Mouse (Mus musculus): ENCODE measurements around the gene Sh3d19. TPM values are rescaled to one million over a fixed set of nuclear protein-coding genes. Genes with fewer than 3 reads are reported as not detected.

Sh3d19 gene
- polyA plus RNA-seq, 1 experiment from 2014 or later = 11.0 TPM

- Histone ChIP-seq H3K4me1 (replicated peaks; ENCODE audit: control insufficient read depth, insufficient read depth, low read length) (no peaks in the 10 kb centered on the region), H3K4me3 (ENCODE audit: low read depth, low read length) (no peak overlapping the region), H3K9ac (ENCODE audit: low read length) (no peak overlapping the region), H3K27ac (ENCODE audit: low read depth, low read length) (no peak overlapping the region), H3K4me2 (ENCODE audit: low read depth, low read length, severe bottlenecking) (no peak overlapping the region), H3K9me3 (ENCODE audit: control insufficient read depth, low read length) (no peaks in the 10 kb centered on the region), H3K36me3 (ENCODE audit: control insufficient read depth, insufficient read depth, low read length) (no peaks in the 10 kb centered on the region), H3K27me3 (ENCODE audit: control insufficient read depth, insufficient read depth, low read length) (no peaks in the 10 kb centered on the region)
- 78% methylated on average over 3 of the region's 3 CpGs for WGBS
- no peak for DNase-seq (ENCODE audit: low spot score)
- no peak for ATAC-seq (replicated peaks; ENCODE audit: low FRiP score)
These were observed 40.9 kb downstream of the Sh3d19 start for GRCm38 (mm10) chr3:86011833-86012232.

- DNase-seq (ENCODE audit: low spot score) (no peak), ATAC-seq (replicated peaks; ENCODE audit: low FRiP score) (no peak)
- no peaks in the 10 kb centered on the region for H3K27me3 ChIP-seq (ENCODE audit: control insufficient read depth, insufficient read depth, low read length)
- H3K9me3 ChIP-seq (ENCODE audit: control insufficient read depth, low read length) = no peaks in the 10 kb centered on the region
- WGBS = 89% methylated on average over 10 of the region's 10 CpGs
- H3K9ac ChIP-seq (ENCODE audit: low read length) = no peak overlapping the region
- no peaks in the 10 kb centered on the region for H3K4me1 ChIP-seq (replicated peaks; ENCODE audit: control insufficient read depth, insufficient read depth, low read length)
- H3K4me3 ChIP-seq (ENCODE audit: low read depth, low read length) = no peak overlapping the region
- no peaks in the 10 kb centered on the region for H3K36me3 ChIP-seq (ENCODE audit: control insufficient read depth, insufficient read depth, low read length)
- no peak overlapping the region for H3K4me2 ChIP-seq (ENCODE audit: low read depth, low read length, severe bottlenecking)
- H3K27ac ChIP-seq (ENCODE audit: low read depth, low read length) = no peak overlapping the region
These were observed 42.9 kb downstream of the Sh3d19 start for GRCm38 (mm10) chr3:86013837-86014236.

- no peaks in the 10 kb centered on the region for H3K36me3 ChIP-seq (ENCODE audit: control insufficient read depth, insufficient read depth, low read length)
- no peaks in the 10 kb centered on the region for H3K4me1 ChIP-seq (replicated peaks; ENCODE audit: control insufficient read depth, insufficient read depth, low read length)
- no peaks in the 10 kb centered on the region for H3K9me3 ChIP-seq (ENCODE audit: control insufficient read depth, low read length)
- H3K4me2 ChIP-seq (ENCODE audit: low read depth, low read length, severe bottlenecking) = no peak overlapping the region
- WGBS = 89% methylated on average over 1 of the region's 1 CpGs
- ATAC-seq (replicated peaks; ENCODE audit: low FRiP score) (no peak), DNase-seq (ENCODE audit: low spot score) (no peak)
- H3K27me3 ChIP-seq (ENCODE audit: control insufficient read depth, insufficient read depth, low read length) = no peaks in the 10 kb centered on the region
- H3K9ac ChIP-seq (ENCODE audit: low read length) = no peak overlapping the region
- no peak overlapping the region for H3K27ac ChIP-seq (ENCODE audit: low read depth, low read length)
- H3K4me3 ChIP-seq (ENCODE audit: low read depth, low read length) = no peak overlapping the region
These were observed 46.1 kb downstream of the Sh3d19 start for GRCm38 (mm10) chr3:86016965-86017364.

DNA sequence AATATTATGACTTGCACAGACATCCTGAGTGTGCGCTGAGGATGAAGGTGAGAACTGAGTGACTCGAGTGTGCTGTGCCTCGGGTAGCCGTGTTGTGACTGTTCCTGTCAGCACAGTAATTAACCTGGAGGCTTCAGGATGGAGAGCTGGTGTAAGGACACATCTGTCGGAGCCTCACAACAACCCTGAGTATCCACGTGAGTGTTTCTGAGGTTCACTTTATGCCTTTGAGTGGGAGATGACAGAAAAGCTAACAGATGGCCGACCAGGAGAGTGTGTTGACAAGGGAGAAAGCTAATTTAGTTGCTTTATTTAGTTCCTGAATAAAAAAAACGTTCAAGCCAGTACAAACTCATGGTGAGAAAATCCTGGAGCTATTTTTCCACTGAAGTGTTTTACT, 46.6 kb downstream of the Sh3d19 start:
- DNase-seq (ENCODE audit: low spot score) = no peak
- no peak overlapping the region for H3K9ac ChIP-seq (ENCODE audit: low read length)
- no peaks in the 10 kb centered on the region for H3K4me1 ChIP-seq (replicated peaks; ENCODE audit: control insufficient read depth, insufficient read depth, low read length)
- 81% methylated on average over 8 of the region's 8 CpGs for WGBS
- no peak overlapping the region for H3K4me3 ChIP-seq (ENCODE audit: low read depth, low read length)
- no peak overlapping the region for H3K4me2 ChIP-seq (ENCODE audit: low read depth, low read length, severe bottlenecking)
- no peak overlapping the region for H3K27ac ChIP-seq (ENCODE audit: low read depth, low read length)
- no peaks in the 10 kb centered on the region for H3K27me3 ChIP-seq (ENCODE audit: control insufficient read depth, insufficient read depth, low read length)
- H3K9me3 ChIP-seq (ENCODE audit: control insufficient read depth, low read length) = no peaks in the 10 kb centered on the region
- no peaks in the 10 kb centered on the region for H3K36me3 ChIP-seq (ENCODE audit: control insufficient read depth, insufficient read depth, low read length)
- no peak for ATAC-seq (replicated peaks; ENCODE audit: low FRiP score)

GRCm38 (mm10) chr3:86020921-86021650, 50.2 kb downstream of the Sh3d19 start:
- ATAC-seq (replicated peaks; ENCODE audit: low FRiP score) (no peak), DNase-seq (ENCODE audit: low spot score) (no peak)
- Histone ChIP-seq H3K4me1 (replicated peaks; ENCODE audit: control insufficient read depth, insufficient read depth, low read length) (no peaks in the 10 kb centered on the region), H3K36me3 (ENCODE audit: control insufficient read depth, insufficient read depth, low read length) (no peaks in the 10 kb centered on the region), H3K4me3 (ENCODE audit: low read depth, low read length) (no peak overlapping the region), H3K9ac (ENCODE audit: low read length) (no peak overlapping the region), H3K4me2 (ENCODE audit: low read depth, low read length, severe bottlenecking) (no peak overlapping the region), H3K9me3 (ENCODE audit: control insufficient read depth, low read length) (no peaks in the 10 kb centered on the region), H3K27me3 (ENCODE audit: control insufficient read depth, insufficient read depth, low read length) (no peaks in the 10 kb centered on the region), H3K27ac (ENCODE audit: low read depth, low read length) (no peak overlapping the region)
- WGBS = 95% methylated on average over 16 of the region's 16 CpGs

GRCm38 (mm10) chr3:86021651-86022050, 50.7 kb downstream of the Sh3d19 start:
- no peak overlapping the region for H3K27ac ChIP-seq (ENCODE audit: low read depth, low read length)
- H3K9ac ChIP-seq (ENCODE audit: low read length) = no peak overlapping the region
- H3K27me3 ChIP-seq (ENCODE audit: control insufficient read depth, insufficient read depth, low read length) = no peaks in the 10 kb centered on the region
- no peaks in the 10 kb centered on the region for H3K9me3 ChIP-seq (ENCODE audit: control insufficient read depth, low read length)
- no peaks in the 10 kb centered on the region for H3K36me3 ChIP-seq (ENCODE audit: control insufficient read depth, insufficient read depth, low read length)
- WGBS = 88% methylated on average over 4 of the region's 4 CpGs
- no peak for ATAC-seq (replicated peaks; ENCODE audit: low FRiP score)
- no peak overlapping the region for H3K4me2 ChIP-seq (ENCODE audit: low read depth, low read length, severe bottlenecking)
- H3K4me3 ChIP-seq (ENCODE audit: low read depth, low read length) = no peak overlapping the region
- H3K4me1 ChIP-seq (replicated peaks; ENCODE audit: control insufficient read depth, insufficient read depth, low read length) = no peaks in the 10 kb centered on the region
- no peak for DNase-seq (ENCODE audit: low spot score)

- ATAC-seq (replicated peaks; ENCODE audit: low FRiP score) (no peak), DNase-seq (ENCODE audit: low spot score) (no peak)
- Histone ChIP-seq H3K9me3 (ENCODE audit: control insufficient read depth, low read length) (no peaks in the 10 kb centered on the region), H3K36me3 (ENCODE audit: control insufficient read depth, insufficient read depth, low read length) (no peaks in the 10 kb centered on the region), H3K4me3 (ENCODE audit: low read depth, low read length) (no peak overlapping the region), H3K27ac (ENCODE audit: low read depth, low read length) (no peak overlapping the region), H3K4me1 (replicated peaks; ENCODE audit: control insufficient read depth, insufficient read depth, low read length) (no peaks in the 10 kb centered on the region), H3K9ac (ENCODE audit: low read length) (no peak overlapping the region), H3K4me2 (ENCODE audit: low read depth, low read length, severe bottlenecking) (no peak overlapping the region), H3K27me3 (ENCODE audit: control insufficient read depth, insufficient read depth, low read length) (no peaks in the 10 kb centered on the region)
- 91% methylated on average over 12 of the region's 12 CpGs for WGBS
These were observed 53.3 kb downstream of the Sh3d19 start for GRCm38 (mm10) chr3:86024065-86024795.

DNA sequence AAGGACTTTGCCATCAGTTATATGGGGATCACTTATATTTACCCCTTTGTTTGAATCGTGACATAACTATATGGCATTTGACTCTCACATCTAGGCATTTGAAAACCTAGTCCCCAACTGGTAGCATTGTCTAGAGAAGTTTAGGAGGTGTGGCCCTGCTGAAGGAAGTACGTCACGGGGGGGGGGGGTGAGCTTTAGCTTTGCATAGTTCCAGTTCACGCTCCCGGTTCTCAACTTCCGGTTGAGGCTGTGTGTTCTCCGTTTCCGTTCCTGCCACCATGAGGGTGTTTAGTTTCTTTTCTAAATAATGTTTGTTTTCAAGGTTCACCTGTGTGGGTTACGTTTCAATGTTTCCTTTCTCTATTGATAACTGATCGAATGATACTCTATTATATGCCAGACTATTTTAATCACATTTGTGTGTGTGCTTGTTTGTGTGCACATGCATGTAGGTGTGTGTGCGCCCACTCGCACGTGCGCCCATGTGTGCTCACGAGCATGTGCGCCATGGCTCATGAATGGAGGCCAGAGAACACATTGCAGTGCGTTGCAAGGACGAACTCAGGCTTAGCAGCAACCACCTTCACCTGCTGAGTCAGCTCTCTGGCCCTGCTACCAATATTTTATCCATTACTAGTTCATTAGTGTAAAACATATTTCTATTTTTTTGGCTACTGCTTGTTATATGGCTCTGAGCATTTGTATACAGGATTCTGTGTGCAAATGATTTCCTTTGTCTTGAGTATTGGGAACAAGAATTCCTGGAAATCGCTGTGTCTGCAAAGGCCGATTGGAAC, 54.6 kb downstream of the Sh3d19 start:
- DNase-seq (ENCODE audit: low spot score) = no peak
- Histone ChIP-seq H3K27ac (ENCODE audit: low read depth, low read length) (no peak overlapping the region), H3K27me3 (ENCODE audit: control insufficient read depth, insufficient read depth, low read length) (no peaks in the 10 kb centered on the region), H3K36me3 (ENCODE audit: control insufficient read depth, insufficient read depth, low read length) (no peaks in the 10 kb centered on the region), H3K9ac (ENCODE audit: low read length) (no peak overlapping the region), H3K4me1 (replicated peaks; ENCODE audit: control insufficient read depth, insufficient read depth, low read length) (no peaks in the 10 kb centered on the region), H3K4me3 (ENCODE audit: low read depth, low read length) (no peak overlapping the region), H3K9me3 (ENCODE audit: control insufficient read depth, low read length) (no peaks in the 10 kb centered on the region), H3K4me2 (ENCODE audit: low read depth, low read length, severe bottlenecking) (no peak overlapping the region)
- ATAC-seq (replicated peaks; ENCODE audit: low FRiP score) = no peak
- WGBS = 94% methylated on average over 20 of the region's 20 CpGs

All from forebrain, embryonic 11.5 days (tissue).